Mouse (Mus musculus) bone marrow, adult 2 months (tissue): ENCODE results near the gene Ttc23.

Source experiments
- CTCF ChIP-seq: fragments of 200-500 bp; IDR thresholded peaks from 2 replicates; pipeline ENCODE4 v1.5.1; 2011; ENCODE audit warnings: low read length, control low read depth; ENCODE audit not compliant: control insufficient read depth, insufficient read depth
- POLR2A ChIP-seq: fragments of 200-500 bp; IDR thresholded peaks from 2 replicates; pipeline ENCODE4 v1.6.1; 2011; ENCODE audit warnings: low read depth, mild to moderate bottlenecking, control low read depth, low read length, borderline replicate concordance; ENCODE audit not compliant: control insufficient read depth

GRCm38 (mm10) chr7:67662424-67662823 is 15.2 kb downstream of the Ttc23 start:
- TF ChIP-seq CTCF (no peak), POLR2A (no peak)
